Mouse (Mus musculus): ENCODE data around the gene Tmem97.

GRCm38 (mm10) chr11:78512025-78512957 is 38.3 kb downstream of the Tmem97 start, which contains the start of the genes Tmem199 and Poldip2:
- TF ChIP-seq POLR2A (IDR thresholded peaks at IDR 0.05; ENCODE audit: control insufficient read depth, low read depth, low read length) (peak; percentile 96), CTCF (IDR thresholded peaks at IDR 0.05; ENCODE audit: control insufficient read depth, insufficient read depth, insufficient replicate concordance, low read depth, low read length) (no peak)

Measured in testis, adult 2 months (tissue).